Mouse (Mus musculus): ENCODE results near the gene Rps9. TPM values are rescaled to one million over a fixed set of nuclear protein-coding genes. Genes with fewer than 3 reads are reported as not detected.

Rps9 gene
- polyA plus RNA-seq, 1 experiment from 2014 or later, result 701 TPM

Small RNA genes lying within 50 kb of the gene (microRNA-seq; reads per million reads assigned to microRNA genes)
- gene Mir3572, result 1.5 reads per million

Other genes starting within 250 kb of the Rps9 start
- not detected in 2 replicates for gene Tarm1, start 201.4 kb upstream of the Rps9 start, polyA plus RNA-seq (2015; fragmentation: Nextera tagmentation; extraction: Ambion mirVana)
- 0.33 and 0.59 TPM in 2 replicates for gene Oscar, start 87.8 kb upstream of the Rps9 start, polyA plus RNA-seq (2015; fragmentation: Nextera tagmentation; extraction: Ambion mirVana)
- gene Ndufa3, start 86.6 kb upstream of the Rps9 start, polyA plus RNA-seq (2015; fragmentation: Nextera tagmentation; extraction: Ambion mirVana), result 458 and 526 TPM in 2 replicates
- 38.2 and 40.7 TPM in 2 replicates for gene Tfpt, start 74.1 kb upstream of the Rps9 start, polyA plus RNA-seq (2015; fragmentation: Nextera tagmentation; extraction: Ambion mirVana)
- 93.2 and 96.7 TPM in 2 replicates for gene Prpf31, start 74.0 kb upstream of the Rps9 start, polyA plus RNA-seq (2015; fragmentation: Nextera tagmentation; extraction: Ambion mirVana)
- 47.6 and 48.4 TPM in 2 replicates for gene Cnot3, start 58.7 kb upstream of the Rps9 start, polyA plus RNA-seq (2015; fragmentation: Nextera tagmentation; extraction: Ambion mirVana)
- gene Leng1, start 38.2 kb upstream of the Rps9 start, polyA plus RNA-seq (2015; fragmentation: Nextera tagmentation; extraction: Ambion mirVana), result 13.7 and 15.6 TPM in 2 replicates
- 6.2 and 6.7 TPM in 2 replicates for gene Tmc4, start 26.4 kb upstream of the Rps9 start, polyA plus RNA-seq (2015; fragmentation: Nextera tagmentation; extraction: Ambion mirVana)
- 301 and 329 TPM in 2 replicates for gene Tsen34, start 11.1 kb upstream of the Rps9 start, polyA plus RNA-seq (2015; fragmentation: Nextera tagmentation; extraction: Ambion mirVana)
- 103 and 110 TPM in 2 replicates for gene Mboat7, start 10.5 kb upstream of the Rps9 start, polyA plus RNA-seq (2015; fragmentation: Nextera tagmentation; extraction: Ambion mirVana)
- gene Pirb, start 16.4 kb downstream of the Rps9 start, polyA plus RNA-seq (2015; fragmentation: Nextera tagmentation; extraction: Ambion mirVana), result 0.33 and 0.43 TPM in 2 replicates
- gene Gm15448, start 121.7 kb downstream of the Rps9 start, polyA plus RNA-seq (2015; fragmentation: Nextera tagmentation; extraction: Ambion mirVana), result not detected in 2 replicates
- gene Pira2, start 141.1 kb downstream of the Rps9 start, polyA plus RNA-seq (2015; fragmentation: Nextera tagmentation; extraction: Ambion mirVana), result 0.12 TPM in 1 of 2 replicates, not detected in the other
- gene Gm14548, start 194.1 kb downstream of the Rps9 start, polyA plus RNA-seq (2015; fragmentation: Nextera tagmentation; extraction: Ambion mirVana), result not detected in 2 replicates
- gene Lilra6, start 211.5 kb downstream of the Rps9 start, polyA plus RNA-seq (2015; fragmentation: Nextera tagmentation; extraction: Ambion mirVana), result not detected in 2 replicates

Measured in midbrain, embryonic 15.5 days (tissue).